Mouse (Mus musculus) testis, adult 2 months (tissue): ENCODE measurements at regions not wholly inside any gene's neighbourhood (a gene's known extent, or its start where the extent isn't known, plus 50 kb on each side); places are given as distances from the start of the nearest gene placed in this dataset.

Source experiments
- CTCF ChIP-seq: fragments of 200-500 bp; IDR thresholded peaks from 2 replicates; pipeline ENCODE4 v1.5.1; 2012; ENCODE audit warnings: low read depth, mild to moderate bottlenecking, inconsistent platforms, low read length, moderate library complexity; ENCODE audit not compliant: control insufficient read depth, insufficient read depth, insufficient replicate concordance
- POLR2A ChIP-seq: fragments of 200-500 bp; IDR thresholded peaks from 2 replicates; pipeline ENCODE4 v1.6.1; 2012; ENCODE audit warnings: low read depth, mild to moderate bottlenecking, inconsistent platforms, low read length, moderate library complexity; ENCODE audit not compliant: control insufficient read depth

DNA sequence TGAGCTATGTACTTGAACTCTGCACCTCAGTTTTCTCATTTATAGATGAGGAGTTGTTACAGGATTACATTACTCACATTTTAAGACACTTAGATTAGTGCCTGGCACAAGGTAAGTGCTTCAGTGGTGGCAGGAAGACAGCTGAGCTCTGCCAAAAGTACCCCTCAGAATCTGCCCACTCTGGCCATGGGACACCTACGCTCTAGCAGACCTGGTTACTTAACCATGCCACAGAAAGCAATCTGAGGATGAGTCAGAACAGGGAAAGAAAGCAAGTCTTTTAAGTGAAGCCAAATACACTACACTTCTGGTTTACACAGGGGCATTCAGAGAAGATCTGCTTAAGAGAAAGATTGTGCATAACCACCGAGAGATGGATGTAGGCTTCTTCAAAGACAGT is 215.5 kb upstream of the Car8 start:
- TF ChIP-seq POLR2A: no peak
- no peak for TF ChIP-seq CTCF
